Mouse (Mus musculus) stomach, embryonic 16.5 days (tissue): ENCODE results near the gene Ccdc183. TPM values are rescaled to one million over a fixed set of nuclear protein-coding genes. Genes with fewer than 3 reads are reported as not detected.

Experiments
- ATAC-seq: fragments of 200-750 bp; cut with Nextera tagmentation; 2 replicates; pipeline ENCODE4 v1.8.0; 2017; ENCODE audit warnings: moderate number of reproducible peaks, moderate TSS enrichment; ENCODE audit not compliant: insufficient read depth, low FRiP score
- H3K27ac ChIP-seq: fragments of 300-500 bp; sonication (generic); 2 replicates; pipeline ENCODE4 v1.5.1; 2014; ENCODE audit warnings: low read length
- H3K27me3 ChIP-seq: fragments of 300-500 bp; sonication (generic); 2 replicates; pipeline ENCODE4 v1.6.1; 2014; ENCODE audit warnings: low read length, control low read depth, mixed read lengths; ENCODE audit not compliant: control insufficient read depth, insufficient read depth
- H3K36me3 ChIP-seq: fragments of 300-500 bp; sonication (generic); 2 replicates; pipeline ENCODE4 v1.6.1; 2014; ENCODE audit warnings: low read length; ENCODE audit not compliant: control insufficient read depth, insufficient read depth
- H3K4me1 ChIP-seq: fragments of 300-500 bp; sonication (generic); 2 replicates; pipeline ENCODE4 v1.6.1; 2014; ENCODE audit warnings: low read length, control low read depth, mixed read lengths; ENCODE audit not compliant: control insufficient read depth, insufficient read depth
- H3K4me2 ChIP-seq: fragments of 300-500 bp; sonication (generic); 2 replicates; pipeline ENCODE4 v1.6.1; 2014; ENCODE audit warnings: low read depth, low read length, mixed read lengths
- H3K4me3 ChIP-seq: fragments of 300-500 bp; sonication (generic); replicated peaks from 2 replicates; pipeline ENCODE4 v1.5.1; 2014; ENCODE audit warnings: mild to moderate bottlenecking, low read length
- H3K9ac ChIP-seq: fragments of 300-500 bp; sonication (generic); 2 replicates; pipeline ENCODE4 v1.6.1; 2014; ENCODE audit warnings: low read length
- H3K9me3 ChIP-seq: fragments of 300-500 bp; sonication (generic); replicated peaks from 2 replicates; pipeline ENCODE4 v1.6.1; 2016; ENCODE audit warnings: low read length, control low read depth; ENCODE audit not compliant: control insufficient read depth
- WGBS: fragments of 180-500 bp; shearing (Covaris S2); extraction: QIAGEN DNeasy Blood & Tissue Kit; methylation state at CpG from one replicate; pipeline ENCODE4 v1.1.7; 2014; 5-methylcytosine and 5-hydroxymethylcytosine counted together
- polyA plus RNA-seq: library from polyadenylated mRNA; unstranded; fragments of >200 nt; fragmentation: Nextera tagmentation; extraction: Ambion mirVana; gene quantifications from 2 replicates; pipeline ENCODE4 v1.2.1, GENCODE M21; 2015

The Ccdc183 gene
- polyA plus RNA-seq, 1 experiment from 2014 or later = 0.09 TPM

- Histone ChIP-seq H3K27ac (no peak overlapping the region), H3K27me3 (peaks cover 49% of the 10 kb centered on the region), H3K4me1 (peaks cover 41% of the 10 kb centered on the region), H3K9me3 (no peaks in the 10 kb centered on the region), H3K36me3 (no peaks in the 10 kb centered on the region), H3K9ac (peak overlapping the region; percentile 87; the same call in 1 of the 2 replicates), H3K4me2 (peak overlapping the region; percentile 96; the same call in 1 of the 2 replicates), H3K4me3 (no peak overlapping the region)
- ATAC-seq = no peak
- WGBS = 68% methylated on average over 16 of the region's 16 CpGs
Observed at GRCm38 (mm10) chr2:25576028-25576850, 41.2 kb downstream of the Ccdc183 start.

- WGBS = 12% methylated on average over 21 of the region's 21 CpGs
- Histone ChIP-seq H3K27me3 (peaks cover 44% of the 10 kb centered on the region), H3K4me1 (peaks cover 39% of the 10 kb centered on the region), H3K27ac (peak overlapping the region; percentile 97), H3K9ac (peak overlapping the region; percentile 87), H3K4me2 (peak overlapping the region; percentile 96), H3K36me3 (0 out of 2 replicates have a peak, but pooled peaks cover 1% of the 10 kb centered on the region), H3K4me3 (peak overlapping the region; percentile 67), H3K9me3 (no peaks in the 10 kb centered on the region)
- no peak for ATAC-seq
Observed at GRCm38 (mm10) chr2:25575432-25576027, 41.9 kb downstream of the Ccdc183 start.

- peaks cover 38% of the 10 kb centered on the region for H3K4me1 ChIP-seq
Observed at GRCm38 (mm10) chr2:25574579-25575431, 42.7 kb downstream of the Ccdc183 start, which contains the start of the genes Mamdc4 and Phpt1. Gene Mamdc4 (minus strand): TSS chr2:25574845. Gene Phpt1 (minus strand): TSS chr2:25575224.

GRCm38 (mm10) chr2:25574136-25574535 lies 43.3 kb downstream of the Ccdc183 start:
- Histone ChIP-seq H3K27me3 (peaks cover 30% of the 10 kb centered on the region), H3K4me3 (peak overlapping the region; percentile 67), H3K27ac (peak overlapping the region; percentile 97), H3K4me2 (peak overlapping the region; percentile 96), H3K9me3 (no peaks in the 10 kb centered on the region), H3K9ac (peak overlapping the region; percentile 87), H3K4me1 (peaks cover 31% of the 10 kb centered on the region), H3K36me3 (0 out of 2 replicates have a peak, but pooled peaks cover 7% of the 10 kb centered on the region)
- no peak for ATAC-seq
- WGBS = 11% methylated on average over 11 of the region's 11 CpGs

More at GRCm38 (mm10) chr2:25574579-25575431, 42.7 kb downstream of the Ccdc183 start, which contains the start of the genes Mamdc4 and Phpt1:
- 0% methylated on average over 44 of the region's 45 CpGs for WGBS
- Histone ChIP-seq H3K36me3 (0 out of 2 replicates have a peak, but pooled peaks cover 7% of the 10 kb centered on the region), H3K9me3 (no peaks in the 10 kb centered on the region), H3K4me3 (peak within 1 kb of the TSS; percentile 67), H3K27me3 (peaks cover 37% of the 10 kb centered on the region), H3K27ac (peak within 1 kb of the TSS; percentile 97), H3K4me2 (peak within 1 kb of the TSS; percentile 96), H3K9ac (peak within 1 kb of the TSS; percentile 87)
- peak; percentile 98 for ATAC-seq

- WGBS = 84% methylated on average over 2 of the region's 2 CpGs
- Histone ChIP-seq H3K4me3 (peak overlapping the region; percentile 67; the same call in 1 of the 2 replicates), H3K27me3 (peaks cover 20% of the 10 kb centered on the region), H3K9me3 (no peaks in the 10 kb centered on the region), H3K36me3 (0 out of 2 replicates have a peak, but pooled peaks cover 7% of the 10 kb centered on the region), H3K4me1 (peaks cover 29% of the 10 kb centered on the region), H3K27ac (no peak overlapping the region), H3K4me2 (peak overlapping the region; percentile 96), H3K9ac (0 out of 2 replicates have a peak overlapping the region, but pooled peaks have one; percentile 28)
- no peak for ATAC-seq
Observed at GRCm38 (mm10) chr2:25573068-25573467, 44.4 kb downstream of the Ccdc183 start.

- H3K4me2 ChIP-seq = no peak overlapping the region
- no peaks in the 10 kb centered on the region for H3K9me3 ChIP-seq
Observed at GRCm38 (mm10) chr2:25571221-25571620, 46.3 kb downstream of the Ccdc183 start.

GRCm38 (mm10) chr2:25569323-25569722 lies 48.2 kb downstream of the Ccdc183 start:
- H3K4me1 ChIP-seq = peaks cover 8% of the 10 kb centered on the region
- no peak overlapping the region for H3K4me3 ChIP-seq
- no peak overlapping the region; the same call in 1 of the 2 replicates for H3K27ac ChIP-seq
- no peak for ATAC-seq
- WGBS = 85% methylated on average over 3 of the region's 3 CpGs
- H3K9ac ChIP-seq = 0 out of 2 replicates have a peak overlapping the region, but pooled peaks have one; percentile 2
- H3K4me2 ChIP-seq = no peak overlapping the region
- no peaks in the 10 kb centered on the region for H3K9me3 ChIP-seq
- 0 out of 2 replicates have a peak, but pooled peaks cover 7% of the 10 kb centered on the region for H3K36me3 ChIP-seq
- H3K27me3 ChIP-seq = no peaks in the 10 kb centered on the region

More at GRCm38 (mm10) chr2:25571221-25571620, 46.3 kb downstream of the Ccdc183 start:
- H3K36me3 ChIP-seq = 0 out of 2 replicates have a peak, but pooled peaks cover 7% of the 10 kb centered on the region
- no peak for ATAC-seq
- no peak overlapping the region for H3K9ac ChIP-seq
- 83% methylated on average over 4 of the region's 4 CpGs for WGBS
- 0 out of 2 replicates have a peak, but pooled peaks cover 1% of the 10 kb centered on the region for H3K27me3 ChIP-seq
- H3K4me1 ChIP-seq = peaks cover 16% of the 10 kb centered on the region
- H3K27ac ChIP-seq = no peak overlapping the region; the same call in 1 of the 2 replicates
- H3K4me3 ChIP-seq = no peak overlapping the region

GRCm38 (mm10) chr2:25568473-25569019 lies 48.9 kb downstream of the Ccdc183 start:
- peaks cover 1% of the 10 kb centered on the region for H3K4me1 ChIP-seq
- H3K9ac ChIP-seq = 0 out of 2 replicates have a peak overlapping the region, but pooled peaks have one; percentile 17
- no peak for ATAC-seq
- no peaks in the 10 kb centered on the region for H3K9me3 ChIP-seq
- no peak overlapping the region for H3K4me3 ChIP-seq
- WGBS = 86% methylated on average over 6 of the region's 6 CpGs
- no peak overlapping the region for H3K4me2 ChIP-seq
- H3K36me3 ChIP-seq = 0 out of 2 replicates have a peak, but pooled peaks cover 7% of the 10 kb centered on the region
- no peak overlapping the region for H3K27ac ChIP-seq
- no peaks in the 10 kb centered on the region for H3K27me3 ChIP-seq
